Mouse (Mus musculus): ENCODE measurements around the gene Sppl2a.
"Not testable (repeated sequence)": the region's sequence is repeated elsewhere in the genome, so short reads cannot be mapped to it uniquely, and the experiment has no call there.

DNA sequence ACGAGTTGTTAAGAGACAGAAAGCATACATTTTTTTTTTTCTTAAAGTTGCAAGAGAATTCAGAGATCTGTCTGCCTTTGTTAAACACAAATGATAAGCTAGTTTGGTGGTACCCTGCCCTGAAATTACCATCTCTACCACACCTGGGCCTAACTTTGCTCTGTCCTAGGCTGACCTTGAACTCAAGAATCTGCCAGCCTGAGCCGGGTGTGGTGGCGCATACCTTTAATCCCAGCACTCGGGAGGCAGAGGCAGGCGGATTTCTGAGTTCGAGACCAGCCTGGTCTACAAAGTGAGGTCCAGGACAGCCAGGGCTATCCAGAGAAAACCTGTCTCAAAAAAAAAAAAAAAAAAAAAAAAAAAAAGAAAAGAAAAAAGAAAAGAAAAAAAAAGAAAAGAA, 16.3 kb upstream of the Sppl2a start:
- not testable (repeated sequence) for TF ChIP-seq CTCF, POLR2A (IDR thresholded peaks at IDR 0.05; ENCODE audit: extremely low read depth, insufficient read depth, low read length)
